Mouse (Mus musculus) frontal cortex, postnatal 14 days (tissue): ENCODE results near the gene Dohh.

Experiments
- DNase-seq, 2 experiments: peaks; one replicate each; pipeline ENCODE4 v3.0.0; 2022; ENCODE audit warnings: low spot score in 2 of 2

Dohh gene

DNA sequence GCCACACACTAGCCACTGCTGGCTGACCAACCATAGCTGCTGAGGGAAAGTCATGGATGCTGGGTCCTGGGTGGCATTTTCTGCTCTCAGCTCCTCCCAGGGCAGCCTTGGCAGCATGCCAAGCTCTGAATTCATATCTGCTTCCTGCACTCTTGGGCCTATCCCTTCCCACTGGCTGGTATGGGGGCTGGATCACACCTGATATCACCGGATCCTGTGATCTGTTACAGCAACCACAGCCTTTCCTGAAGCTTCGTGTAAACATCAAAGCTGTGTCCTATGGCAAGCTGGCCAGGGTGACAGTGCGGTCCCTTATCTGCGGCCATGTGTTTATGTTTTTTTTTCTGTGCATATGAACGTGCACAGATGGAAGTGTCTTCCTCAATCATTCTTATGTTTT is 2.2 kb upstream of the Dohh start:
- no peak for DNase-seq

DNA sequence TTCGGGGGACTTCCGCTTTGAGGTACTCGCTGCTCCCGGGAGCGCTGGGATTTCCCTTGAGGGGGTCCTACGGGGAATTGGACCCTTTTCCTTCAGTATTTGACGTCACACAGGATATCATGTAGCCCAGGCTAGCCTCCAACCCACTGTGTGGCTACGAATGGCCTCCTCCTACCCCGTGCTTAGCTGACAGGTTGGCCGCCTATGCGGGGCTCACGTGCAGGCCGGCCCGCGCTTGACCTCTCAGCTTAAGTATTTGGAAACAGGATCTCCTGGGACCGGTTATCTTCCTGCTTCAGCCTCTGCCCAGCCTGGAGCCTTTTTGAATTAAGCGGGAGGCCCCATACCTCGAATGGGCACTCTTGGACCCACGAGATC is 366 bp downstream of the Dohh start:
- no peak for DNase-seq

DNA sequence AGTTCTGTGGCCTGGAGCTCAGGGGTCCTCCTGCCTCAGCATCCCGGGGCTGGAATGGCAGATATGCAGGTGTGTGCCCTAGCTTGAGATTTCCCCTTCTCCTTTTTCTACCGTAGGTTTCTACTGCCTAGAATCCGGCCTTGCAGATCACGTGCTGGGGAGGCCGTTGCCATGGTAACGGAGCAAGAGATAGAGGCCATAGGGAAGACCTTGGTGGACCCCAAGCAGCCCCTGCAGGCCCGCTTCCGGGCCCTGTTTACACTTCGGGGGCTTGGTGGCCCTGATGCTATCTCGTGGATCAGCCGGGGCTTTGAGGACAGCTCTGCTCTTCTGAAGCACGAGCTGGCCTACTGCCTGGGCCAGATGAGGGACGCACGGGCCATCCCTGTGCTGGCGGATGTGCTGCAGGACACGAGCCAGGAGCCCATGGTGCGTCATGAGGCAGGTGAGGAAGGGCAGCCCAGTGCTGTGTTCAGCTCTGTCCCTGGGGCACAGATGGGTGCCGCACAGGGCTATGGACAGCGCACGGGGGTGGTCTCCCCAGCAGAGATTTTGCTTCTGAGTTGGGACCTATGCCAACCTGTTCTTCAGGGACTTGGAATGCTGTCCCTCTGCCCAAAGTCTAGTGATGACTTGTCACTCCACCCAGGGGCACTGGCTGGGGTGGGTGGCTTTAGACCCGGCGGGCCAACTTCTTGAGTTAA is 1.5 kb downstream of the Dohh start:
- no peak for DNase-seq

DNA sequence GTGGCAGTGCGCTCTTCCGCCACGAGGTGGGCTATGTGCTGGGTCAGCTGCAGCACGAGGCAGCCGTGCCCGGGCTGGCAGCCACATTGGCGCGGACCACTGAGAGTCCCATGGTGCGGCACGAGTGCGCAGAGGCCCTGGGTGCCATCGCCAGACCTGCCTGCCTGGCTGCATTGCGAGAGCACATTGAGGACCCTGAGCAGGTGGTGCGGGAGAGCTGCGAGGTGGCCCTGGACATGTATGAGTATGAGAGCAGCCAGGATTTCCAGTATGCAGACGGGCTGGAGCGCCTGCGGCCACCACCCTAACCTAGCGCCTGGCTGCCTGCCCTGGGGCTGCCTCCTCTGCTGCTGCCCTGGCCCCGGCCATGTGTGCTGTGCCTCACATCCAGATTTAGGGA is 3.5 kb downstream of the Dohh start:
- DNase-seq = no peak

DNA sequence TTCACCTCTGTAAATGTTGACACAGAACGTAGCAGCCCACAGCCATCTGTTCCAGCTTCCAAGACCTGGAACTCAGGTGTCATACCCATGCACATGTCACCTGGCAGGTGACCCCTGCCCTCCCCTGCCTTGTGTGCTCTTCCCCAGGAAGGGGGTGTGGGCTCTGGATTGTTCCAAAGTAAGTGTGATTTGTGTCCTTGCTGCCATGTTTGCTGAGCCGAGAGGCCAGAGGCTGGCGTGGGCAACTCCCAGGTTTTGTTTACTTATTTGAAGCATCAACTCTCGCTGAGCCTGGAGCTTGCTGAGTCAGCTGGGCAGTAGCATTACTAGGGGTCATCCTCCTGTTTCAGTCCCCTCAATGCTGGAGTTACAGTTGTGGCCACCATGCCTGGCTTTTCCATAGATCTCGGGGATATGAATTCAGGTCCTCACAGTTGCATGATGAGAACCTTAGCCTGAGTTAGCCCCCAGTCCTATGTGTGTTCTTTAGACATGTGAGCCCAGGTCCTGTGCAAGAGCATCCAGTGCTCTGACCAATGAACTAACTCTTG is 4.4 kb downstream of the Dohh start, which contains the start of gene Gm48552:
Gene Gm48552 (plus strand): TSS at position 501 of the 551 bp plus-strand sequence.
- DNase-seq = no peak

DNA sequence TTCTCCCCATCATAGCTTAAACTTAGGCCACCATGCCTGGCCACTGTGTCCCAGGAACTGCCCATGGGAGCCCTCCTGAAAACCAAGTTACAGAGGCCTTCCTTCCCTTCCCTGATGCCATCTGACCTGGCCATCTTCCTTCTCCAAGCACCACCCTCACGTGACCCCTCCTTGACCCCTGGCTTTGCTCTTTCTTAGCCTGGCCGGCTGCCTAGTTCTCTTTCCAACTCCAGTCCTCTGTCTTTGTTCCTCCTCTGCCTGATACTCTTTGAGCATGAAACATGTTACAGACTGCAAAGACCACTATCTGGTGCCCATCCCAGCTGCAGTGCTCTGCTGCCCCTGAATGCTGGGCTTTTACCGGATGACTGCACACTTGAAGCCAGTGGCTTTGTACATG is 5.1 kb downstream of the Dohh start:
- no peak for DNase-seq

DNA sequence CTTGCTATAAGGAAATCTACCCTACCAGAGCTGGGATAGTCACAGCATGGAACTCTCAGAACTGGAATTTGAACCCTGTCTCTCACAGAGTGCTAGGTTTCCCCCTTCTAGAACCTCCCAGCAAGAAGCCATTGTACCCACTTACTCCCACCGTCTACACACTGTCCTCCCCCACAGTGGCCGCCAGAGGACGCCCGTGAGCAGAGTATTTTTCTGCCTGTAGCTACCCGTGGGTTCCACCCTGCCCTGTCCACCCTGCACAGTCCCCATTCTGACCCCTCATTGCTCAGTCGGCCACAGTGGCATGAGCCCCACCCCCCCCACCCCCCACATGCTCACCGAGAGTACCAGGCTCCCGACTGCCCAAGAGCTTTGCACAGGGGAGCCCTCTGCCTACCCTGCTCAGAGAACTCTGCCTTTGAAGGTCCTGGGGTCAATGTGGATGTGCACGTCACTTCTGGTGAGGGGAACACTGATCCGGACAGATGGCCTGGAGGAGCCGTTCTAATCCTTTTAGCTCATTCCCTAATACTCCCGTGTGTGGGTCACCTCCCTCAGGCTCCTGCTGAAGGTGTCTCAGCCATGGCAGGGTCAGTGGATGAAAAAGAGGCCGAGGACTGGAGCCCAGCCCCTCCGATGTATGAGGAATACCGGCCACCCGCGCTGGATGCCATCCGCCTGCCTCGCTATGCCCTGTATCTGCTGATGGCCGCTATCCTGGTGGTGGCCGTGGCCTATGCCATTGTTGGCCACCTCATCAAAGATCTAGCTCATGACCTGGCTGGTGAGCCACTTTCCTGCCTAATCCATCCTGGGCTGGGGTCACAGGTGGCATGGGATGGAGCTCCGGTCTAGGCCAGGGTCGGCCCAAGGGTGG is 5.8 kb downstream of the Dohh start:
- peak in 1 of 2 experiments; percentile 65 for DNase-seq

DNA sequence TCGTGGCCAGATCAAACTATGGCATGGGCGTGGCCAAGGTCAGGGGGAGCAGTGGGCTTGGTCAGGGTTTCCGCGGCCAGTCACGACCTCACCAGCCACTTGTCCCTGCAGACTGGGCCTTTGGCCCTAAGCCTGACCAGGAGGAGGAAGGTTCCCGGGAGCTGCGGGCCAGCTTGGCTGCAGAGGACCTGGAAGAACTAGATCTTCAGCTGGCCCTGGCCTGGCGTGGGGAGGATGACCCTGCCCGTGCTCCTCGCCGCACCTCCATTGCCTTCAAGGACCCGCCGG is 6.4 kb downstream of the Dohh start:
- no peak for DNase-seq

DNA sequence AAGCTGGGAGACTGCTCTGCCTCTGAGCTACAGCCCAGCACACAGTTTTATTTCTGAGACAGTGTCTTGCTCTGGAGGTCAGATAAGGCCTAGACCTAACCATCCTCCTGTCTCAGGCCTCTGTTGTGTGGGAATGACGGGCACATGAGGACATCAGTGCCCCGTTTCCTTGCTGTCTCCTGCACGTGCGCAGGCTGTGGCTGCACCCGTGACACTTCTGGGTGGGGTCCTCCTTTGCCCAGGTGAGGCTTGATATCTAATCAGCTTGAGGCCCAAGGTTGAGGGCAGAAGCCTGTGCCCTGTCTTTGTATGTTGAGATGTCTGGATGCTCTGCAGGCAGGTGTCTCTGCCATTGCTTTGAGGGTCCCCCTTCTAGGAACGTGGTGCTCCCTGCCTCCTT is 8.0 kb downstream of the Dohh start:
- DNase-seq = no peak

DNA sequence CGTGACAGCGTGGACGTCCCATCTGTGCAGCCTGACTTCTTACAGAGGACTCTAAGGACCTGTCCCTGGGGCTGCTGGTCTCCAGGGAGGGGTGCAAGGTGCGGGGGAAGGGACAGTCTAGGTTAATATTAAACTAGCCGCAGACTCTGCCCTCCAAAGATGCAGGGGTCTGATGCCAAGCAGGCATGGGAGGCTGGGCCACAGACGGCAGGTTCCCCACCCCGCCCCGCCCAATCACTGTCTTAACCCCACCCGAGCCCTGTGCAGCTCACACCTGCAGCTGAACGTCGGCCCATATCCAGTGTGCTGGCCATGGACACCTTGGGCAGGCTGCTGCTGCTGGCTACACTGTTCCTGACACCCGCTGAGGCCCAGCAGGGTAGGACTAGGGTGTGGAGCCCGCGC is 8.6 kb downstream of the Dohh start, which contains the start of gene Smim24:
Gene Smim24 (plus strand): TSS at position 271 of the 405 bp plus-strand sequence.
- DNase-seq = no peak

DNA sequence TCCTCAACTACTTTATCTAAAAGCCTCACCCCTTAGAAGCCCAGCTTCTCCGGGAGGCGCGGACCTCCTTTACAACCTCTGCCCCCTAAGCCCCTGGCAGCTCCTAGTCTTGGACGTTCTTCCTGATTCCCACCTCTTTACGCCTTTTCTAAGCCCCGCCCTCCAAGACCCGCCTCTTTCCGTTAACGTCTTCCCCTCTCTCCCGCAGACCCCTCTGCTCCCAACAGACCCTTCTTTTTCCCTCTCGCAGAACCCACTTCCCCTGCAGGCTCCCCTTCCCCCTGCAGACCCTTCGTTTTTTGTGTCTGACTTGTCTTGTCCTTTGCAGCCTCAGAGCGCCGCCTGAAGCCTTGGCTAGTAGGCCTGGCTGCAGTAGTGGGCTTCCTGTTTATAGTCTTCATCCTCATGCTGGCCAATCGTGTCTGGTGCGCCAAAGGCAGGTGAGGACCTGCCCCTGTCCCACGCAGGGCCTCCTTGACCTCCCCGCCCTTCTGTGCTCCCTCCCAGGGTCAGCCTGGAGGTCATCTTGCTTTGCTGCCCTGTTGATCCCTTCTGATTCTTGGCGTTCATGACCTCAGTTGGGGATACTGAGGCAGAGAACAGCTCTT is 9.3 kb downstream of the Dohh start:
- DNase-seq = no peak

DNA sequence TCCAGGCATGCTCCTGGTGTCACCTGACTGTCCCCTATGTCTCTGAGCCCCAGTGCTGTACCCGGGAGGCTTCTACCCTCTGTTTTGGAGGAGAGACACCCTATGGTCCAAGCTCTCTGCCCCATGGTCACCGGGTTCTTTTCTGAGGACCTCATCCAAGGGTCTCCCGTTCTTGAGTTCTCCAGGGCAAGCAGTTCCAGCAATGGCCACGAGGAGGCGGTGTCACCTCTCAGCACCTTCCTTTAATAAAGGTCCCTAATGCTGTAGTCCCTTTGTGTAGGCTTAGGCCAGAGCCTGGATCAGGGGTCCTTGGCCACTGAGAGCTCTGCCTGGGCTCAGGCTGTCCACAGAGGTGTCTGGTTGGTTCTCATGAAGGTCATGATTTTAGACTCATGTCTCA is 10.9 kb downstream of the Dohh start:
- peak in 1 of 2 experiments; percentile 67 for DNase-seq

DNA sequence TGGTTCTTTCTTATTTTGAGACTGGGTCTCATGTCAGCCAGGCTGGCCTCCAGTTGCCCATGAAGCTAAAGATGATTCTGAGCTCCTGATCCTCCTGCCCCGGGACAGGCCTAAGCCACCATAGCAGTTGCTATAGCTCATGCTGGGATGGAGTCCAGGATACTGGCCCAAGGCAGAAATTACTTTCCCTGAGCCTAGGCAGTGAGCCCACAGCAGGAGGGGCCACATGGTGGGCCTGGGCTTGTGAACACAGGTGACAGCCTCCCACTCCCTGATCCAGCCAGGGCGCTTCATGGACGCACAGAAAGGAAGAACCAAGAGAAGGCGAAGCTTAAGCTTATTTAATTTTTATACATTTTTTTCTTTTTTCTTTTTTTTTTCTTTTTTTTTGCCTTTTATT is 11.6 kb downstream of the Dohh start:
- no peak for DNase-seq

DNA sequence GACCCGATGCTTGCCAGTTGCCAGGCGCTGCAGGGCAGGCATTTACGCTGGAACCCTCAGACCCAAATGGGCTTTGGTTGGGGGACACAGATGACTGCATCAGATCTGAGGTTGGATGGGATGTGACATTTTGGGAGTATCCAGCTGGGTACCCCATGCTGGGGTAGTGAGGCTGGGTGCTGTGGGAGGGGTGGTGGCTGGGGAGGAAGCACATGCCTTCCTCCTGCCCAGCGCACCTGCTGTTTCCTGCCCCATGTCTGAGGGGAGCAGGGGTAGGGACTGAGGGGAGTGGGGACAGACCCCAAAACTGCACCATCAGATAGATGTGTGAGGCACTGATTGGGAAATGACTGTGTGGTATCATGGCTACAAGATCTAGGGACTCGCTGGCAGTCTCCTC is 12.5 kb downstream of the Dohh start:
- DNase-seq = no peak

DNA sequence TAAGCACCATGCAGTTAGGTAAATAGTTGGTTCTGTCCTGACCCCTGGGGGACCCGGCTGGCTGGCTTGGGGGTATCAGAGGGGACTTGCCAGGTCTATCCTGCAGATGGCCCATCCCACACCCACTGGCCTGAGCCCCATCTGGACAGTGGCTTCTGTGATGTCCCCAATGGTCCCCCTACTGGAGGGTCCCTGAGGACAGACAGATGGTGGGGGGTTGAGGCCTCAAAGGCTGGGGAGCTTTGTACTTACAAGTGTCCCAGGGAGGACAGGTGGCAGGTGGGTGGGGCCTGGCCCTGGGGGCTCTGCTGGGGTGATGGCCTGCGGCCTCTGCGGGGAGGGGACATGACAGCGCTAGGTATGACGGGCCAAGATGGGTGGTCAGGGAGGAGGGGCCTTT is 15.1 kb downstream of the Dohh start:
- no peak for DNase-seq

DNA sequence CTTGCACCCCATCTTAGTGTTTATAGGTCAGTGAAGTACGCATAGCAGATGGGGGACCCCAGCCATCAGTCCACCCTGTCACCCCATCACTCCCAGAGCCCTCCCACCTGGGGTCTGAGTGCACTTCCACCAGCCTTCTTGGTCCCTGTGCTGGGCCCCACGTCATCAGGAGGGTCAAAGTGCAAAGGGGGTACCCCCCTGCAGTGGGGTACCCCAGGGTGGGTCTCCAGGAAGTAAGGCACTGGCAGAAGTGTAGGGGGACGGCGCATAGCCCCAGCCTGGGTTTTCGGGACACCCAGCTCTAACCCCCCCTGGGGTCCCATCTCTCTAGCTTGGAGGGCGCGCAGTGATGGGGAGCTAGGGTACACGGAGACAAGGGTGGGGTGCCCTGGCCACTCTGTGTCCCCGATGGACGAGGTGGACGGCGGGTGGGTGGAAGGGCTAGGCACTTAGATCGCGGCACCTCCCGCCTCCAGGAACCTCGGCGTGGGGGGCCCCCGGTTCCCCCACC is 15.6 kb downstream of the Dohh start:
- no peak for DNase-seq

DNA sequence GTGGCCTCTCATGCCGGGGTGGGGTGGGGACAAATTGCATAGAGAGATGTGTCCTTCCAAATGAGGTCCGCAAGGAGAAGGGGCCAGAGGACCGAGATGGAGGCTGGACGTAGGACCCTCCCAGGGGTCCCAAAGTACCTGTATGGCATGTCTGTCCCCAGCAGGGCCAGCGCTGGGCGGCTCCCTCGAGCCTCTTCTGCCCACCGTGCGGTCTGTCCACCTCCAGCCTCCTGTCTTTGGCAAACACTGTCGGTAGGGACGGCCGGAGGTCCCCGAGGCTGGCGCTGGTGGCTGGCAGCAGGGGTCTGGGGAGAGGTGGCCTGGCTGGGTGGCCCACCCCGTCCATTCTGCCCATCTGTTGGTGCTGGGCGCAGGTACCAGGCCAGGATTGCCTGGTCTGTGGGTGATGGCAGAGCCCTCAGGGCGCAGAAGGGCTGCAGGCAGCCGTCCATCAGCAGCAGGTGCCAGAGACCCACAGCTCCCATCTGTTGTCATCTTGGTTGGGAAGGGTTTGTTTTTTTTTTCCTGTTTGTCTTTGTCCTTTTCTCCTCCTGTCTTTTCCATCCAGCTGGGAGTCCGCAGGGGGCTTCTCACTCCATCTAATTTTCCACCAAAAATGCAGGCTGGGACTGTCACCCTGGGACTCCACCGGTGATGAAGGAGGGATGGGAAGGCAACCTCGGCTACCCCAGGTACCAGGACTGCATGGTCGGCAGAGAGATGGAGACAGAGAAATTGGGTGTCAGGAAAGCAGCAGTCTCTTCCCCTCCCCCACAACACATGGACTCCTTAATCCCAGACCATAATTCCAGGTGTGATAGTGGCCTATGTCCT is 16.4 kb downstream of the Dohh start:
- DNase-seq = no peak

DNA sequence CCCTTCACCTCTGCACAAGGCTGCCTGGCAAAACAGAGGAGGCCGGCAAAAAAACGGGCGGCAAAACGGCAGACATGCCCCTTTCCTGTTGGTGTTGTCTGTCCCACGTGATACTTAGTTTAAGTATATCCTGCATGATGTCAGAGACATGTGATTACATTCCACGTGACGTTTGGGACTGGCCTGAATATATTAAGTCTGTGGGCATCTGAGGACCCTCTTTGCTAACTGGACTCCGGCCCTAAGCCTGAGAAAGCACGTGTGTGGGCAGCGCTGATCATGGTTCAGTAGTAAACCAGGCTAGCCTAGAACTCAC is 16.9 kb downstream of the Dohh start:
- no peak for DNase-seq

DNA sequence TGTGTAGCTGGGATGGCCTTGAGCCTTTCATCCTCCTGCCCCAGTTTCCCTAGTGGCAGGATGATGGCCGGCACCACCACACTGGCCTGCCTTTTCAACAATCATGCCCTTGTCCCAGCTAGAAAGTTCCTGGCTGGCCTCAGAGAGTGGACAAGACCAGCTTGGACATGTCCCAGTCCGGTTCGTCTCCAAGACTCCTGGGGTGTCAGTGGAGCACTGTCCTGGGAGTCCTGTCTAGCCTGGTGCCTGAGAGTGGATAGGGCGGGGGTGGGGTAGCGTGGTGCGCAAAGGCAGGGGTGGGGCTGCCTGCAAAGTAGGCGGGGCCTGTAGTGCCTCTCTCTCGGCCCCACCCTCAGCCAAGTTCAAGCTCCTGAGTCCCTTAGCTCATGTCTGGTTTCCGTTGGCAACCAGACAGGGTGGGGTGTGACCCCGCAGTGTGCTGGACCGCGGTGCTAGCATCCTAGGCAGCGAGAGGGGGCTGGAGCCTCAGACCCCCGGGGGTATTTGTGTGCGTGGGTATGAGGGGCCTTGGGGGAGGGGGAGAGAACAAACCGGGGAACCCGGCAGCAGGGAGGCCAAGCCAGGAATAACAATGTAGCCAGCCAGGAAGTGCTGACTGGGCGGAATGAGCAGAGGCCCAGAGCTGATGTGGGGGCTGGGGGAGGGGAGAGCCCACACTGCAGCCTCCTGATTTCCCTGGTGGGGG is 17.4 kb downstream of the Dohh start:
- no peak for DNase-seq

DNA sequence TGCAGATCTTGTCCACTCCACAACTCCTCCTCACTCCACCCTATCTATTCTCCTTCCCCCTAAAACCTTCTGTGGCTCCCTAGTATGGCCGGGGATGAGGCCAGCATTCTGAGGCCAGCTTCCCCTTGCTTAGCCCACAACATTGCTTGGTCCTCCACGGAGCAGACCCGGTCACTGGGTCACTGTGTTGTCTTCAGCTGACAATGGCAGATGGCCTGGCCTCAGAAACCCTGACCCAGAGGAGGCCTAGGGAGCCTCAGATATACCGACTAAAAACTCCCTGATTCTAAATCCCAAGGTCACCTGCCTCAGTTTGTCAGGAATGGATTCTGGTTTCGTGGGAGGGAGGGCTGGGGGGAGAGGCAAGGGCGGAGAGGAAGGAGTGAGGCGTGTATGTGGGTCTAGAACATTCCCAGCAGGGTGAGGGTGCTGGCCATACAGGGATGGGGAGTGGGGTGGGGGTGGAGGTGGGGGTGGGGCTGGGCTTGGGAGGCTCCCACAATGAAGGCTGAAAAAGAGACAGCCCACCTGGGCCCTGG is 18.1 kb downstream of the Dohh start:
- DNase-seq = no peak

DNA sequence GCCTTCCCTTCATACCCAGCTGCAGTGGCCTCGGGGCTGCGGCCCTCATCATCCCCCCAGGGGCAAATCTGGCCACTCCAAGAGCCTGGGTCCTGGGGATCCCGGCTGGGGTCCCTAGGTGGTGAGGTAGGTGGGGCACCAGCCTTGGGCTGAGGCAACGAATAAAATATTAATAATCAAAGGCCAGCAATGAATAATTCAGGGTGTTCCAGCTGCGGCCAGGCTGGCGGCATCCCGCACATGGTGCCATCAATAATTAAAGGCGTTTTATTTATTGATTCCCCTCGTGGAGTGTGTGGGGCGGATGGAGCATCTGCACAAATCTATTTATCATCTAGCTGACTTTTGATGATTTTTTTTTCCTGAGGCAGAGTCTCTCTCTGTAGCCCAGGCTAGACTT is 19.3 kb downstream of the Dohh start:
- DNase-seq = no peak
